Mouse (Mus musculus): ENCODE results near the gene Exoc3l. TPM values are rescaled to one million over a fixed set of nuclear protein-coding genes. Genes with fewer than 3 reads are reported as not detected.

Exoc3l gene
- 9.8 and 10.3 TPM in 2 replicates for polyA plus RNA-seq (2015; fragmentation: Nextera tagmentation; extraction: Ambion mirVana)

- Histone ChIP-seq H3K4me1 (peaks cover 27% of the 10 kb centered on the region), H3K9me3 (replicated peaks) (no peaks in the 10 kb centered on the region), H3K9ac (peak within 1 kb of the TSS; percentile 96; the same call in 1 of the 2 replicates), H3K4me2 (peak within 1 kb of the TSS; percentile 98), H3K36me3 (ENCODE audit: poor library complexity, severe bottlenecking) (peaks cover 24% of the 10 kb centered on the region), H3K27ac (no peak within 1 kb of the TSS), H3K4me3 (peak within 1 kb of the TSS; percentile 100), H3K27me3 (no peaks in the 10 kb centered on the region)
- no peak for ATAC-seq
- WGBS: 77% methylated on average over 11 of the region's 11 CpGs
Measured at GRCm38 (mm10) chr8:105295895-105296573, at the start of gene Exoc3l. Gene Exoc3l, minus strand, starts transcription at chr8:105296101.

- Histone ChIP-seq H3K9me3 (replicated peaks) (no peaks in the 10 kb centered on the region), H3K9ac (no peak overlapping the region), H3K4me2 (no peak overlapping the region), H3K4me1 (peaks cover 40% of the 10 kb centered on the region), H3K4me3 (no peak overlapping the region), H3K27me3 (peaks cover 10% of the 10 kb centered on the region; the same call in 1 of the 2 replicates), H3K27ac (no peak overlapping the region), H3K36me3 (ENCODE audit: poor library complexity, severe bottlenecking) (no peaks in the 10 kb centered on the region)
- WGBS: 74% methylated on average over 7 of the region's 7 CpGs
- ATAC-seq: no peak
Measured at GRCm38 (mm10) chr8:105345061-105345975, 49.4 kb upstream of the Exoc3l start.

GRCm38 (mm10) chr8:105343791-105344574, 48.1 kb upstream of the Exoc3l start:
- no peak overlapping the region for H3K4me2 ChIP-seq
- no peak overlapping the region for H3K27ac ChIP-seq

GRCm38 (mm10) chr8:105342768-105343167, 46.9 kb upstream of the Exoc3l start:
- Histone ChIP-seq H3K4me3 (no peak overlapping the region), H3K9me3 (replicated peaks) (no peaks in the 10 kb centered on the region), H3K27me3 (peaks cover 10% of the 10 kb centered on the region; the same call in 1 of the 2 replicates), H3K27ac (no peak overlapping the region), H3K4me1 (peaks cover 23% of the 10 kb centered on the region), H3K9ac (no peak overlapping the region), H3K36me3 (ENCODE audit: poor library complexity, severe bottlenecking) (no peaks in the 10 kb centered on the region), H3K4me2 (no peak overlapping the region)
- 74% methylated on average over 4 of the region's 4 CpGs for WGBS
- no peak for ATAC-seq

More at GRCm38 (mm10) chr8:105343791-105344574, 48.1 kb upstream of the Exoc3l start:
- peaks cover 29% of the 10 kb centered on the region for H3K4me1 ChIP-seq
- peaks cover 10% of the 10 kb centered on the region; the same call in 1 of the 2 replicates for H3K27me3 ChIP-seq
- 73% methylated on average over 8 of the region's 8 CpGs for WGBS
- no peak for ATAC-seq
- no peaks in the 10 kb centered on the region for H3K36me3 ChIP-seq (ENCODE audit: poor library complexity, severe bottlenecking)
- no peak overlapping the region for H3K4me3 ChIP-seq
- H3K9ac ChIP-seq: peak overlapping the region; percentile 21; the same call in 1 of the 2 replicates
- H3K9me3 ChIP-seq (replicated peaks): no peaks in the 10 kb centered on the region

GRCm38 (mm10) chr8:105341399-105341798, 45.5 kb upstream of the Exoc3l start:
- Histone ChIP-seq H3K4me3 (no peak overlapping the region), H3K27me3 (no peaks in the 10 kb centered on the region), H3K36me3 (ENCODE audit: poor library complexity, severe bottlenecking) (peaks cover 5% of the 10 kb centered on the region), H3K9me3 (replicated peaks) (no peaks in the 10 kb centered on the region), H3K4me1 (peaks cover 9% of the 10 kb centered on the region), H3K9ac (no peak overlapping the region), H3K4me2 (no peak overlapping the region), H3K27ac (no peak overlapping the region)
- no peak for ATAC-seq
- 49% methylated on average over 8 of the region's 8 CpGs for WGBS

GRCm38 (mm10) chr8:105339886-105340635, 44.2 kb upstream of the Exoc3l start:
- no peaks in the 10 kb centered on the region for H3K27me3 ChIP-seq
- no peak overlapping the region for H3K9ac ChIP-seq
- no peaks in the 10 kb centered on the region for H3K9me3 ChIP-seq (replicated peaks)
- no peak overlapping the region for H3K27ac ChIP-seq
- no peak overlapping the region for H3K4me3 ChIP-seq
- 81% methylated on average over 6 of the region's 6 CpGs for WGBS
- peaks cover 16% of the 10 kb centered on the region for H3K36me3 ChIP-seq (ENCODE audit: poor library complexity, severe bottlenecking)
- H3K4me1 ChIP-seq: peaks cover 7% of the 10 kb centered on the region; the same call in 1 of the 2 replicates
- H3K4me2 ChIP-seq: no peak overlapping the region
- ATAC-seq: no peak

GRCm38 (mm10) chr8:105338992-105339391, 43.1 kb upstream of the Exoc3l start:
- Histone ChIP-seq H3K27ac (no peak overlapping the region), H3K36me3 (ENCODE audit: poor library complexity, severe bottlenecking) (peaks cover 26% of the 10 kb centered on the region), H3K9me3 (replicated peaks) (no peaks in the 10 kb centered on the region), H3K9ac (no peak overlapping the region), H3K27me3 (no peaks in the 10 kb centered on the region), H3K4me1 (peaks cover 7% of the 10 kb centered on the region; the same call in 1 of the 2 replicates), H3K4me2 (no peak overlapping the region), H3K4me3 (no peak overlapping the region)
- no peak for ATAC-seq
- WGBS: 79% methylated on average over 4 of the region's 4 CpGs

- peaks cover 6% of the 10 kb centered on the region; the same call in 1 of the 2 replicates for H3K4me1 ChIP-seq
- 45% methylated on average over 32 of the region's 32 CpGs for WGBS
- ATAC-seq: peak; percentile 23; the same call in 1 of the 2 replicates
- H3K27ac ChIP-seq: no peak overlapping the region
- no peak overlapping the region for H3K4me3 ChIP-seq
- H3K36me3 ChIP-seq (ENCODE audit: poor library complexity, severe bottlenecking): peaks cover 46% of the 10 kb centered on the region
- no peak overlapping the region for H3K9ac ChIP-seq
- H3K27me3 ChIP-seq: no peaks in the 10 kb centered on the region
- no peaks in the 10 kb centered on the region for H3K9me3 ChIP-seq (replicated peaks)
- no peak overlapping the region for H3K4me2 ChIP-seq
Measured at GRCm38 (mm10) chr8:105336373-105337130, 40.7 kb upstream of the Exoc3l start.

- WGBS: 76% methylated on average over 2 of the region's 2 CpGs
- H3K9me3 ChIP-seq (replicated peaks): no peaks in the 10 kb centered on the region
- no peaks in the 10 kb centered on the region for H3K27me3 ChIP-seq
- peaks cover under 1% of the 10 kb centered on the region for H3K4me1 ChIP-seq
- H3K9ac ChIP-seq: no peak overlapping the region
- no peak for ATAC-seq
- H3K4me3 ChIP-seq: no peak overlapping the region
- peaks cover 84% of the 10 kb centered on the region for H3K36me3 ChIP-seq (ENCODE audit: poor library complexity, severe bottlenecking)
- no peak overlapping the region for H3K27ac ChIP-seq
- no peak overlapping the region for H3K4me2 ChIP-seq
Measured at GRCm38 (mm10) chr8:105332523-105332922, 36.6 kb upstream of the Exoc3l start.

GRCm38 (mm10) chr8:105331931-105332330, 36.0 kb upstream of the Exoc3l start:
- Histone ChIP-seq H3K4me2 (no peak overlapping the region), H3K9ac (no peak overlapping the region), H3K27me3 (no peaks in the 10 kb centered on the region), H3K4me1 (peaks cover 7% of the 10 kb centered on the region), H3K27ac (no peak overlapping the region), H3K9me3 (replicated peaks) (no peaks in the 10 kb centered on the region), H3K36me3 (ENCODE audit: poor library complexity, severe bottlenecking) (peaks cover 84% of the 10 kb centered on the region), H3K4me3 (no peak overlapping the region)
- WGBS: 94% methylated on average over 9 of the region's 9 CpGs
- no peak for ATAC-seq

All from forebrain, embryonic 13.5 days (tissue).